Mouse (Mus musculus): Measurements from ENCODE around the gene Ftl1.

The Ftl1 gene

DNA sequence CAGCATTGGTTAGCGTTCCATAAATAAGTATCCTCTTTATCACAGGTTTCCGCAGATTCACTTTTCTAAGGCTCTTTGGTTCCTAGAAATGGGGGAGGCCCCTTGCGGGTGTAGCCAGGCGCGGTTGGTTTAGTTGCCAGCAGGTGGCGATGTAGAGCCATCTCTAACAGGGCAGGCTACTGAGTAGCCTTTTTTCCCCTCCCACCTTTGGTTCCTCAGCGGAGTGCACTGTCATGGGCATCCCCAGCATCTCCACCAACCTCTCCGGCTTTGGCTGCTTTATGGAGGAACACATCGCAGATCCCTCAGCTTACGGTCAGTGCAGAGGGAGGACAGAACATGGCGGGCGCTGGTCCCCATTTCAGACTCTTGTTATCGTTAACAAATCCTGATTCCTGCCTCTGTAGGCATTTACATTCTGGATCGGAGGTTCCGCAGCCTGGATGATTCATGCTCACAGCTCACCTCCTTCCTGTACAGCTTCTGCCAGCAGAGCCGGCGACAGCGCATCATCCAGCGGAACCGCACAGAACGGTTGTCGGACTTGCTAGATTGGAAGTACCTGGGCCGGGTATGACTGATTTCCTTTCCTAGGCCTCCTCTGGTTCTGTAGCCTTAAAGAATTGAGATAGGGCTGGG, 8.2 kb downstream of the Ftl1 start:
- DNase-seq (ENCODE audit: low spot score): peak; percentile 80

GRCm38 (mm10) chr7:45449974-45450373, 9.7 kb downstream of the Ftl1 start:
- no peak for DNase-seq (ENCODE audit: low spot score)

GRCm38 (mm10) chr7:45447325-45447990, 12.2 kb downstream of the Ftl1 start:
- no peak for DNase-seq (ENCODE audit: low spot score)

GRCm38 (mm10) chr7:45446589-45446988, 13.1 kb downstream of the Ftl1 start:
- no peak for DNase-seq (ENCODE audit: low spot score)

DNA sequence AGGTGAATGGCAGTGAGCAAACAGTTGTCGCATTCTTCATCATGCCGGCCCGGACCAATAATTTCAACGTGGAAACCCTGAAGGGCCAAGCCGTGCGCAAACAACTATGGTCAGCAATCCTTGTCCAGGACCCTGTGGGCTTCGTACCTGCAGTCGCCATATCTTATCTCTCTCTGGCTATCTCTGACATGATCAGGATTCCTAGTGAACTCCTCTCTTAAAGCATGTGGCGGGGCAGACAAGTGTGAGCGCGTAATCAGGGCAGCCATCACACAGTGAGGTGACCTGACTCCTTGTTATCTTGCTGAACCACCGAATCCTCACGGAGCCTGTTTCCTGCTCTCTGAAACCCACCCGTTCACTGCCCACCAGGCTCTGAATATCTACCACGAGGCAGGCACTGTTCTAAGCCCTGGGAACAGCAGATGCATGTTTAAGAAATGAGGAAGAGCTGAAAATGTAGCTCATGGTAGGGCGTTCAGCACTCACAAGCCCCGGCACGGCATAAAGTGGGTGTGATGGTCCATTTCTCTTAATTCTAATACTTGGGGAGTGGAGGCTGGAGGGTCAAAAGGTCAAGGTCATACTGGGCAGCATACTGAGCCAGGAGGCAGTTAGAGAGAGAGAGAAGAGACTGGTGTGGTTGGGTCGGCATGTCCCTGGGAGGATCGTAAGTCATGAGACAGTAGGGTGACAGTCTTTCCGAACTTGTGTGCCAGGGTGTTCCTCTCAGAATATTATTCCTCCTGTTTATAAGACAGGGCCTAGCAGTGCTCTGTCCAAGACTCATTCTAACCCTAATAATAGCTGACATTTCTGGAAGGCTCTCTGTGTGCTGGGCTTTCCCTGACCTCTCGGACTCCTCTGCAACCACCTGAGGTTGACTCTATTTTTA, 15.9 kb downstream of the Ftl1 start:
- DNase-seq (ENCODE audit: low spot score): no peak

DNA sequence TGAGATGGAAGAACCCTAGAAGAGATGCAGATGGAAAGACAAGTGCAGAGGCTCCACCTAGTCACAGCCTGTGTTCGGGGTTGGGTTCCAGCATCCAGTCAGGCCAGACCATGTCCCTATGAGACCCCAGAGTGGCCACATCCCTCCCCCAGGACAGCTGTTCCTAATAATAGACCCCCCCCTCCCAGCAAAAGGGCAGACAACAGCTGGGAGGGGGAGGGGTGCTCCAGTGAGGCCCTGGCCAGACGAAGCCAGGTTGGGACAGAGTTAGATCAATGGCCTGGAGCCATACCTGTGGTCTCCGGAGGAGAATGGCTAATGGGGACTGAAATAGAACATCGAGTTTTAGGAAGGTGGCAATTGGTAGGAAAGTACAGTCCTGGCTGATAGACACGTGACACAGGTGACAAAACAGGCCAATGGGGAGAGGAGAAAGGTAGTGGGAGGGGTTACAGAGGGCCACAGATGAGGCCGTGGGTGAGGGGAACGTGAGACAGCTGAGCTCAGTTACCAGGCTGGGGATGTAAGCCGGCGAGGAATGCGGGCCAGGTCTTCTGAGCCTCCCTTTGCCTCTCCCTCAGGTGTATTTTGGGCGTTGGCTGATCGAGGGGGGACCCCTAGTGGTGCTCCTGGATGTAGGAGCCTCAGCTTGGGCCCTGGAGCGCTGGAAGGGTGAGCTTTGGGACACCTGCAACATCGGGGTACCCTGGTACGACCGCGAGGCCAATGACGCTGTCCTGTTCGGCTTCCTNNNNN, 22.0 kb downstream of the Ftl1 start, which contains the start of gene Ruvbl2:
Ruvbl2 (minus strand) TSS at position 576 of the 756 bp plus-strand sequence.
- DNase-seq (ENCODE audit: low spot score): no peak

- DNase-seq (ENCODE audit: low spot score): no peak
Observed at GRCm38 (mm10) chr7:45437046-45437445, 22.6 kb downstream of the Ftl1 start.

DNA sequence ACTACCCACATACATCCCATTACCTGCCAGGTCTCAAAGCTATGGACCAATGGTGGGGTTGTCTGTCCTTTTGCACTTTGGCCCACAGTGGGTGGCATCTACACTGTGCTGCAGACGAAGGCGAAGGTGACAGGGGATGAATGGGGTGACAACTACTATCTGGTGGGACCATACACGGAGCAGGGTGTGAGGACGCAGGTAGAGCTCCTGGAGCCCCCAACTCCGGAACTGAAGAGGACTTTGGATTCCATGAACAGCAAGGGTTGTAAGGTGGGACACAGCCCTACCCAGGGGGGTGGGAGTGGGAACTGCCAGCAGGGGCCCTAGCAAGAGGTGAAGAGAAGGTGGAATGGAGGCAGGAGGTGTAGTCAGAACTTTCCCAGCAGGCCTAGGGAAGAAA, 23.2 kb downstream of the Ftl1 start:
- no peak for DNase-seq (ENCODE audit: low spot score)

DNA sequence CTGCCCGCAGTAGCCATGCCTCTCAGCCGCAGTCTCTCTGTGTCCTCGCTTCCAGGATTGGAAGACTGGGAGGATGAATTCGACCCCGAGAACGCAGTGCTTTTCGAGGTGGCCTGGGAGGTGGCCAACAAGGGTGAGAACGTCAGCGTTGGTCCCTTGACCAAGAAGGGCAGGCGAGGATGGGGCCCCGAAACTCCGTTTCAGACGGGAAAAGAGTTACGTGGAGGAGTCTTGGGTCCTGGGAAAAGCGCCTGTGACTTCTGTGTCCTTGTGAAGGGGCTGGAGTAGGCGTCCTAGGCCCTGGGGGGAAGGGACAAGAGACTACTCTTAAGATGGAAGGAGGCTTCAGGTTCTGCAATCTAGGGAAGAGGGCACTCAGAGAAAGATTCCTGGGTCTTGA, 24.6 kb downstream of the Ftl1 start:
- no peak for DNase-seq (ENCODE audit: low spot score)

GRCm38 (mm10) chr7:45434203-45435015, 25.3 kb downstream of the Ftl1 start, which contains the start of gene Gys1:
Gene Gys1, plus strand, starts transcription at chr7:45434844.
- peak; percentile 100 for DNase-seq (ENCODE audit: low spot score)

DNA sequence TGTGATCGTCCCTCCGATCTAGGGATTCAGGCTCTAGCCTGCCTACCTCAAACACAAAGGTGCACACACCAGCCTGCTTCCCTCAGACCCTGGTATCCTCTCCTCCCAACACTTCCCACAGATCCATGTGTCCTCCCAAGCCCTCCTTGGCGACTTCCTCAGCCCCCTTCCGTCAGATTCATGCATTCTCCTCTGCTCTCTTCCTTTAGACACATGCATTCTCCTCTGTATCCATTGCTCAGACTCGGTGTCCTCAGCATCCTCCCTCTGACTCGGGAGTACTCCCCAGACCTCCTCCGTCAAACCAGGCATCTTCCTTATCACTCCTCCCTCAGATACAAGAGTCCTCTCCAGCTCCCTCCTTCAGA, 25.9 kb downstream of the Ftl1 start:
- DNase-seq (ENCODE audit: low spot score): no peak

- no peak for DNase-seq (ENCODE audit: low spot score)
Observed at GRCm38 (mm10) chr7:45426556-45426955, 33.1 kb downstream of the Ftl1 start.

DNA sequence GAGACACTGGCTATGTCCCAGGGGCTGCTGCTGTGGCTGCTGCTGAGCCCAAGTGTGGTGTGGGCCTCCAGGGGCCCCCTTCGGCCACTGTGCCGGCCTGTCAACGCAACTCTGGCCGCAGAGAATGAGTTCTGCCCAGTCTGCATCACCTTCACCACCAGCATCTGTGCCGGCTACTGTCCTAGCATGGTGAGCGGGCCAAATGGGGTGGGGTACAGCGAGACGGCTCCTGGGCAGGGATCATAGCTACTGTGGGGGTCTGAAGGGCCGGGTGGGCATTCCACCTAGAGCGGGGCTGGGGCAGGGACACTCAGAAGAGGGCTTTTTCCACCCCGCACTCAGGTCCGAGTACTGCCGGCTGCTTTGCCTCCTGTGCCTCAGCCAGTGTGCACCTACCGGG, 38.5 kb downstream of the Ftl1 start:
- DNase-seq (ENCODE audit: low spot score): no peak

- DNase-seq (ENCODE audit: low spot score): no peak
Observed at GRCm38 (mm10) chr7:45420615-45420919, 39.1 kb downstream of the Ftl1 start, which contains the start of gene Lhb. Gene Lhb, plus strand, starts transcription at chr7:45420820.

DNA sequence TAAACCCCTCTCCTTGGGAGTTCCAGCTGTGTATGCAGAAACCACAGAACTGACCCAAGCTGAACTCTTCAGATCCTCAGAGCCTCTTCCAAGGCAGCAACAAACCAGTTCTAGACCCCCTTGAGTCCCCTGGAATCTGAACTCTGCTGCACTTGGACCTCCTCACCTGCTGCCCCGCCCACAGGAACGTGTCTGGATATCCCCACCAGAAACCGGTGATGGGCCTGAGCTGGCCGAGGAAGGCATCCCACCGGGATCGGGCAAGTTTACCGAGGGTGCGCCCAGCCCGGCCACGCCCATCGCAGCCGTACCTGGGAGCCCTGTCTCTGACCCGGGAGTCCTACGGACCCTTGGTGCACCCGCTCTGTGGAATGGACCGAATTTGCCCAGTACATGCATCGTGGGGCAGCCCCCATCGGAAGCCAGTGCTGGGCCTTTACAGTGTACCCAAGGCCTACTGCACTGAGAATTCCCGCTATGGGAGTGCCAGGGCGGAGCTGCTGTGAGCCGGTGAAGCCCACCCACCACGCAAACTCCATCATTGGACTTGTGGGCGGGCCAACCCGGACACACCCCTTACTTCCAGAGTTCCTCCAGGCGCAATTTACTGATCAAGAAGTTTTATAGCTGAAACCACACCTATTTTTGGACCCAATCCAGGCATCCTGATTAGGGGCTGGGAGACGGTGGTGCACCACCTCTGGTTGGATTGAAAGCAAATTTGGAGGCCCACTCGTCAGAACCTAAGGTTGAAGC, 39.6 kb downstream of the Ftl1 start:
- DNase-seq (ENCODE audit: low spot score): no peak

GRCm38 (mm10) chr7:45417962-45418492, 41.7 kb downstream of the Ftl1 start:
- DNase-seq (ENCODE audit: low spot score): no peak

GRCm38 (mm10) chr7:45415636-45416035, 44.0 kb downstream of the Ftl1 start:
- no peak for DNase-seq (ENCODE audit: low spot score)

GRCm38 (mm10) chr7:45414740-45415224, 44.9 kb downstream of the Ftl1 start:
- DNase-seq (ENCODE audit: low spot score): no peak

- no peak for DNase-seq (ENCODE audit: low spot score)
Observed at GRCm38 (mm10) chr7:45413864-45414739, 45.6 kb downstream of the Ftl1 start.
